ENCODE assay signal across 10 mouse cellular contexts in genomic region chr13:12296701-12297100, GRCm38 (mm10). TPM values are rescaled to one million over a fixed set of nuclear protein-coding genes. Genes with fewer than 3 reads are reported as not detected.
DNase-seq lines count a peak whose midpoint lies in the region; ATAC-seq lines count a peak whose summit lies in the region.
"Had no signal": no experiment of that assay in that cellular context is flagged by ENCODE, and none has a peak within 500 bp of the region (broad histone marks: within the 10 kb centered on the region; RNA-seq: fewer than 3 reads in every experiment).

No protein-coding gene starts in this region.

- no peak overlapping the region for H3K9ac ChIP-seq in hindbrain, embryonic 15.5 days
- no peak overlapping the region for H3K9ac ChIP-seq in hindbrain, embryonic 13.5 days
- H3K9ac ChIP-seq: lung, embryonic 15.5 days had no signal

- 0 out of 2 replicates have a peak, but pooled peaks have one; percentile 27 for ATAC-seq in hindbrain, embryonic 15.5 days (ENCODE audit: low FRiP score, low read depth)
- no peak for ATAC-seq in hindbrain, embryonic 13.5 days (ENCODE audit: low FRiP score)
- peak; percentile 33; the same call in 1 of the 2 replicates for ATAC-seq in granulocyte monocyte progenitor cell, adult 5-6 weeks (replicated peaks; ENCODE audit: poor library complexity, severe bottlenecking)

- H3K4me3 ChIP-seq in hindbrain, embryonic 15.5 days: no peak overlapping the region
- H3K4me3 ChIP-seq in hindbrain, embryonic 13.5 days: no peak overlapping the region
- H3K4me3 ChIP-seq: erythroblast, embryonic 14.5 days; lung, embryonic 15.5 days had no signal

- 88% methylated on average over 3 of the region's 3 CpGs for WGBS in hindbrain, embryonic 15.5 days
- 91% methylated on average over 3 of the region's 3 CpGs for WGBS in hindbrain, embryonic 13.5 days

- H3K4me1 ChIP-seq in hindbrain, embryonic 15.5 days (replicated peaks): no peaks in the 10 kb centered on the region
- H3K4me1 ChIP-seq in hindbrain, embryonic 13.5 days (replicated peaks): no peaks in the 10 kb centered on the region

- no peaks in the 10 kb centered on the region for H3K9me3 ChIP-seq in hindbrain, embryonic 15.5 days
- H3K9me3 ChIP-seq in hindbrain, embryonic 13.5 days: no peaks in the 10 kb centered on the region
- H3K9me3 ChIP-seq: lung, embryonic 15.5 days had no signal

- peak; percentile 38 to 81 for DNase-seq in adrenal gland, adult (ENCODE audit: inconsistent age in 2 of 2, low spot score in 1 of 2)
- no peak for DNase-seq in adrenal gland, postnatal 4 days (ENCODE audit: low spot score in 2 of 2)
- peak; percentile 67 for DNase-seq in 416B (ENCODE audit: low read depth)
- DNase-seq in naive thymus-derived CD4-positive, alpha-beta T cell, adult 2 months (ENCODE audit: low read depth): peak; percentile 46
- DNase-seq in cerebellum, adult 11 months: no peak

- no peaks in the 10 kb centered on the region for H3K27me3 ChIP-seq in hindbrain, embryonic 15.5 days
- H3K27me3 ChIP-seq in hindbrain, embryonic 13.5 days: no peaks in the 10 kb centered on the region
- H3K27me3 ChIP-seq: lung, embryonic 15.5 days had no signal

- H3K36me3 ChIP-seq in hindbrain, embryonic 15.5 days: no peaks in the 10 kb centered on the region
- H3K36me3 ChIP-seq in hindbrain, embryonic 13.5 days: no peaks in the 10 kb centered on the region
- H3K36me3 ChIP-seq: lung, embryonic 15.5 days had no signal

- H3K4me2 ChIP-seq in hindbrain, embryonic 15.5 days: no peak overlapping the region
- no peak overlapping the region for H3K4me2 ChIP-seq in hindbrain, embryonic 13.5 days
- H3K4me2 ChIP-seq: lung, embryonic 15.5 days had no signal

- no peak overlapping the region for H3K27ac ChIP-seq in hindbrain, embryonic 15.5 days (replicated peaks)
- no peak overlapping the region for H3K27ac ChIP-seq in hindbrain, embryonic 13.5 days
- H3K27ac ChIP-seq: lung, embryonic 15.5 days had no signal

RNA-seq across cellular contexts. Expression of gene Mtr, which starts 38.8 kb away (rescaled TPM):
- total RNA-seq in adrenal gland, postnatal 4 days (2021): 10 to 100 TPM; 25.0 to 29.9 TPM
- polyA plus RNA-seq in hindbrain, embryonic 15.5 days (2015; fragmentation: Nextera tagmentation; extraction: Ambion mirVana): 3.5 and 4.0 TPM in 2 replicates
- 5.0 and 5.5 TPM in 2 replicates for polyA plus RNA-seq in hindbrain, embryonic 13.5 days (2015; fragmentation: Nextera tagmentation; extraction: Ambion mirVana)
- 28.3 and 40.8 TPM in 2 replicates for total RNA-seq in granulocyte monocyte progenitor cell, adult 5-6 weeks (2014; fragmentation: Nextera tagmentation)
- total RNA-seq in granulocyte monocyte progenitor cell, adult 5-6 weeks (2017): 39.8 and 46.2 TPM in 2 replicates

RNA-seq across cellular contexts. Expression of gene Actn2, which starts 43.9 kb away (rescaled TPM):
- 10 to 100 TPM; 22.6 to 76.2 TPM for total RNA-seq in adrenal gland, postnatal 4 days (2021)
- 3.4 and 3.8 TPM in 2 replicates for polyA plus RNA-seq in hindbrain, embryonic 15.5 days (2015; fragmentation: Nextera tagmentation; extraction: Ambion mirVana)
- 3.5 and 5.5 TPM in 2 replicates for polyA plus RNA-seq in hindbrain, embryonic 13.5 days (2015; fragmentation: Nextera tagmentation; extraction: Ambion mirVana)
- total RNA-seq in granulocyte monocyte progenitor cell, adult 5-6 weeks (2014; fragmentation: Nextera tagmentation): not detected in 2 replicates
- total RNA-seq in granulocyte monocyte progenitor cell, adult 5-6 weeks (2017): not detected in 2 replicates
- polyA plus RNA-seq: erythroblast, embryonic 14.5 days had no signal

Comparison
In these comparisons a context has a peak if more than half of its experiments do, and no peak if none do; other contexts are left out.
1. DNase-seq: peak in adrenal gland, adult (2 of 2), 416B (single experiment) and naive thymus-derived CD4-positive, alpha-beta T cell, adult 2 months (single experiment); none in adrenal gland, postnatal 4 days (0 of 2) and cerebellum, adult 11 months (single experiment).
2. RNA of gene Actn2, which starts 43.9 kb away (total RNA-seq): 22.6 to 76.2 TPM in adrenal gland, postnatal 4 days; not detected in granulocyte monocyte progenitor cell, adult 5-6 weeks; every median in the first group is over 10 times any median in the second.